Mouse (Mus musculus) testis, adult 2 months (tissue): ENCODE results near the gene Mccc2.

Experiments used
- CTCF ChIP-seq: fragments of 200-500 bp; IDR thresholded peaks from 2 replicates; pipeline ENCODE4 v1.5.1; 2012; ENCODE audit warnings: low read depth, mild to moderate bottlenecking, inconsistent platforms, low read length, moderate library complexity; ENCODE audit not compliant: control insufficient read depth, insufficient read depth, insufficient replicate concordance
- POLR2A ChIP-seq: fragments of 200-500 bp; IDR thresholded peaks from 2 replicates; pipeline ENCODE4 v1.6.1; 2012; ENCODE audit warnings: low read depth, mild to moderate bottlenecking, inconsistent platforms, low read length, moderate library complexity; ENCODE audit not compliant: control insufficient read depth

- TF ChIP-seq CTCF (no peak), POLR2A (no peak)
These were observed 68.0 kb downstream of the Mccc2 start for GRCm38 (mm10) chr13:99947417-99947816.
